Mouse (Mus musculus): ENCODE data around the gene Nfkbid. TPM values are rescaled to one million over a fixed set of nuclear protein-coding genes. Genes with fewer than 3 reads are reported as not detected.

Nfkbid gene
- polyA plus RNA-seq, 1 experiment = 0.04 TPM

DNA sequence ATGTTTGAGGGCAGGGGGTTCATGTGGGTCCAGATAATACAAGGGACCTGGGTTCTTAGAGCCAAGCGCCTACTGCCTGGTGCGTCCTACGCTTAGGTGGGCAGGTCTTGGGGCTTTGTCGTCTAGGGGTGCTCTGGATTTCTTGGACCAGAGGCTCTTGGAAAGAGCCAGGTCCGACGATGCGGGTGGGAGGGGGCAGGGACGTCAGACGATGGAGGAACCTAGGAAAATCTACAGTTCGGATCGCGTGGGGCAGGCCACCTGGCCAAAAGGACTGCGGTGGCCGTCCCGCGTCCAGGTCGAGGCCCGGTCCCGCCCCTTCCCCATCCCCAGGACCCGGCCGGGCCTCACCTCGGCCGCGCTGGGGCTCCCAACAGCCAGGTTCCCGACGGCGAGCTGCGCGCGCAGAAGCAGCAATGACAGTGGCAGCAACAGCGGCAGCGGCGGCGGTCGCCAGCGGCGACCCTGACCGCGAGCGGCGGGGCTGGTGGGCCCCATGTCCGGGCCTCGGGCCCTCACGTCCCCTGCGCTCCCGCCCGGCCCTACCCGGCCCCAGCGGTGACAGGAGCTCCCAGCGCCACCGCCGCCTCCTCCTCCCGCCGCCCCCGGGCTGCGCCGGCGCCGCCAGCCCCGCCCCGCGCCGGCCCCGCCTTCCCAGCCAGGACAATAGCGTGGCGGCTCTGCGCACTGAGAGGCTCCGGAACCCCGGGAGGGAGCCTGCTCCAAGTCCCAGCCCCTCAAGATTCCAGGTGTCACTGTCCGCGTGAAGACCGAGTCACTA is 23.6 kb downstream of the Nfkbid start, which contains the start of gene Aplp1:
Gene Aplp1 (minus strand): TSS at position 565 of the 781 bp plus-strand sequence.
- TF ChIP-seq MAX (IDR thresholded peaks at IDR 0.05) = no peak
- no peak for TF ChIP-seq CTCF (IDR thresholded peaks at IDR 0.05; ENCODE audit: control insufficient read depth, insufficient read depth, insufficient read length)
- TF ChIP-seq FOSL1 (IDR thresholded peaks at IDR 0.05; ENCODE audit: insufficient read depth, low read length, poor library complexity, severe bottlenecking) = no peak
- no peak for TF ChIP-seq MYOG (IDR thresholded peaks at IDR 0.05; ENCODE audit: control insufficient read depth, extremely low read depth, insufficient read length)
- TF ChIP-seq USF1 (IDR thresholded peaks at IDR 0.05; ENCODE audit: low read depth) = no peak
- TF ChIP-seq MYOD1 (IDR thresholded peaks at IDR 0.05; ENCODE audit: control insufficient read depth, insufficient read length, low read depth) = no peak
- no peak for TF ChIP-seq CEBPB (IDR thresholded peaks at IDR 0.05; ENCODE audit: low read depth)
- Histone ChIP-seq H3ac (ENCODE audit: control insufficient read depth, insufficient read length, low read depth) (no peak within 1 kb of the TSS), H3K79me2 (ENCODE audit: control insufficient read depth, insufficient read depth) (no peaks in the 10 kb centered on the region), H3K4me3 (ENCODE audit: insufficient read depth, poor library complexity, severe bottlenecking) (no peak within 1 kb of the TSS), H3K27me3 (ENCODE audit: control insufficient read depth, insufficient read depth, insufficient read length) (peaks cover 27% of the 10 kb centered on the region), H3K36me3 (ENCODE audit: control insufficient read depth, insufficient read depth) (no peaks in the 10 kb centered on the region), H3K79me3 (ENCODE audit: low read depth) (no peaks in the 10 kb centered on the region)

DNA sequence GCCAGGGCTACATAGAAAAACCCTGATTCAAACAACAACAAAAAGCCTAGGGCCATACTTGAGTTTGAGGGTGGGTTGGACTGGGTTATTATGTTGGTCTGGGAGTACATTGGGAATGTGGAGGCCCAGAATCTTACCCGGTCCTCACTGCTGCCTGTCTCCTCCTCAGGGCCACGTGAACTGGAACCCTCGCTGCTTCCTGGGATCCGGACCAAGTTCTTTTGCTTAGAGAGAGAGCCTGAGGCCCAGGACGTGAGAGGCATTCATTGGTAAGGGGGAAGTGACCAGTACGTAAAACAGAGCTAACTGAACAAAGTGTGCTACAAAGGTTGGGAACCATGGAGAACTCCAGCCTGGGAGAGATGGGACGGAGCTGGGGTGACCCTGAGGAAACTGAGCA is 28.7 kb downstream of the Nfkbid start:
- H3K4me3 ChIP-seq (ENCODE audit: insufficient read depth, poor library complexity, severe bottlenecking) = no peak overlapping the region
- TF ChIP-seq MYOG (IDR thresholded peaks at IDR 0.05; ENCODE audit: control insufficient read depth, extremely low read depth, insufficient read length) (no peak), MYOD1 (IDR thresholded peaks at IDR 0.05; ENCODE audit: control insufficient read depth, insufficient read length, low read depth) (no peak), MAX (IDR thresholded peaks at IDR 0.05) (no peak), USF1 (IDR thresholded peaks at IDR 0.05; ENCODE audit: low read depth) (no peak), FOSL1 (IDR thresholded peaks at IDR 0.05; ENCODE audit: insufficient read depth, low read length, poor library complexity, severe bottlenecking) (no peak), CEBPB (IDR thresholded peaks at IDR 0.05; ENCODE audit: low read depth) (no peak), CTCF (IDR thresholded peaks at IDR 0.05; ENCODE audit: control insufficient read depth, insufficient read depth, insufficient read length) (no peak)
- H3K79me3 ChIP-seq (ENCODE audit: low read depth) = no peaks in the 10 kb centered on the region
- no peaks in the 10 kb centered on the region for H3K36me3 ChIP-seq (ENCODE audit: control insufficient read depth, insufficient read depth)
- H3K27me3 ChIP-seq (ENCODE audit: control insufficient read depth, insufficient read depth, insufficient read length) = peaks cover 42% of the 10 kb centered on the region
- H3K79me2 ChIP-seq (ENCODE audit: control insufficient read depth, insufficient read depth) = no peaks in the 10 kb centered on the region
- no peak overlapping the region for H3ac ChIP-seq (ENCODE audit: control insufficient read depth, insufficient read length, low read depth)

DNA sequence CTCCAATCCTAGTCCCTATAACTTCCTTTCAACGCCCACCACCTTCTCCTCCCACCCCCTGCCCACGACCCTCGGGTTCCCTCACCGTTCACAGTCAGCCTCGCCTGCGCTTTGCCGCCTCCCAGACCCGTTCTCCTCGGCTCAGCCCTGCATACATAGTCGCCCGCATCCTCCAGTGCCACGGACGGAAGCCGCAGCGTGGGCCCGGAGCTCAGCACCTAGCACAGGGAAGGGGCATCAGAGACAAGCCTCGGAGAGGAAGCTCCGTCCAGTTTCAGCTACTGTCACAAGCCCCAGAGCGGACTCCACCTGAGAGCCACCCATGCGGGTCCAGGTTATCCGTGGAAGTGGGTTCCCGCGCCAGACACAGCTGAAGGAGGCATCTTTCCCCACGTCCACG is 31.8 kb downstream of the Nfkbid start:
- Histone ChIP-seq H3K27me3 (ENCODE audit: control insufficient read depth, insufficient read depth, insufficient read length) (peaks cover 61% of the 10 kb centered on the region), H3K4me3 (ENCODE audit: insufficient read depth, poor library complexity, severe bottlenecking) (no peak overlapping the region), H3K79me3 (ENCODE audit: low read depth) (no peaks in the 10 kb centered on the region), H3K79me2 (ENCODE audit: control insufficient read depth, insufficient read depth) (no peaks in the 10 kb centered on the region), H3ac (ENCODE audit: control insufficient read depth, insufficient read length, low read depth) (no peak overlapping the region), H3K36me3 (ENCODE audit: control insufficient read depth, insufficient read depth) (no peaks in the 10 kb centered on the region)
- no peak for TF ChIP-seq CEBPB (IDR thresholded peaks at IDR 0.05; ENCODE audit: low read depth)
- TF ChIP-seq MAX (IDR thresholded peaks at IDR 0.05) = no peak
- no peak for TF ChIP-seq MYOG (IDR thresholded peaks at IDR 0.05; ENCODE audit: control insufficient read depth, extremely low read depth, insufficient read length)
- TF ChIP-seq FOSL1 (IDR thresholded peaks at IDR 0.05; ENCODE audit: insufficient read depth, low read length, poor library complexity, severe bottlenecking) = no peak
- TF ChIP-seq MYOD1 (IDR thresholded peaks at IDR 0.05; ENCODE audit: control insufficient read depth, insufficient read length, low read depth) = no peak
- TF ChIP-seq CTCF (IDR thresholded peaks at IDR 0.05; ENCODE audit: control insufficient read depth, insufficient read depth, insufficient read length) = no peak
- no peak for TF ChIP-seq USF1 (IDR thresholded peaks at IDR 0.05; ENCODE audit: low read depth)

DNA sequence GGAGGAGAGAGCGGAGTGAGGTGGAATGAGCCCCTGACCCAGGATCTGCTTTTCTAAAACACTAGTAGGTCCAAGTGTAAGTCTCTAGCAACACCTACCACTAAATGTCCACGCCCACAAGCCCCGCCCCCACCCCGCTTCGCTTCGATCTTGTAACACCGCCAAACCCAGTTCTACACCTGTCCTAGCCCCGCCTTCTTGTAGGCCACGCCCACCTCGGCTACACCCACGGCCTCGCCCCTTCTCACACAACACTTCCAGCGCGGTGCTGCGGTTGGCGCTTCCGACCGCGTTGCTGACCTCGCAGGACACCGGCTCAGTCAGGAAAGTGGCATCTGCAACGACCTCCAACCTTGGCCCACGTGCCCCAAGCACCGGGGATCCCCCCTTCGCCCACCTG is 32.2 kb downstream of the Nfkbid start:
- H3K4me3 ChIP-seq (ENCODE audit: insufficient read depth, poor library complexity, severe bottlenecking) = no peak overlapping the region

GRCm38 (mm10) chr7:30454259-30454658 is 32.7 kb downstream of the Nfkbid start:
- H3K79me2 ChIP-seq (ENCODE audit: control insufficient read depth, insufficient read depth) = no peaks in the 10 kb centered on the region
- H3K27me3 ChIP-seq (ENCODE audit: control insufficient read depth, insufficient read depth, insufficient read length) = peaks cover 67% of the 10 kb centered on the region

More for the DNA sequence above, 32.2 kb downstream of the Nfkbid start:
- no peaks in the 10 kb centered on the region for H3K36me3 ChIP-seq (ENCODE audit: control insufficient read depth, insufficient read depth)
- no peak overlapping the region for H3ac ChIP-seq (ENCODE audit: control insufficient read depth, insufficient read length, low read depth)
- H3K79me2 ChIP-seq (ENCODE audit: control insufficient read depth, insufficient read depth) = no peaks in the 10 kb centered on the region
- no peaks in the 10 kb centered on the region for H3K79me3 ChIP-seq (ENCODE audit: low read depth)
- H3K27me3 ChIP-seq (ENCODE audit: control insufficient read depth, insufficient read depth, insufficient read length) = peaks cover 62% of the 10 kb centered on the region
- no peak for TF ChIP-seq CEBPB (IDR thresholded peaks at IDR 0.05; ENCODE audit: low read depth)
- TF ChIP-seq CTCF (IDR thresholded peaks at IDR 0.05; ENCODE audit: control insufficient read depth, insufficient read depth, insufficient read length) = no peak
- no peak for TF ChIP-seq MYOG (IDR thresholded peaks at IDR 0.05; ENCODE audit: control insufficient read depth, extremely low read depth, insufficient read length)
- TF ChIP-seq USF1 (IDR thresholded peaks at IDR 0.05; ENCODE audit: low read depth) = no peak
- no peak for TF ChIP-seq FOSL1 (IDR thresholded peaks at IDR 0.05; ENCODE audit: insufficient read depth, low read length, poor library complexity, severe bottlenecking)
- no peak for TF ChIP-seq MYOD1 (IDR thresholded peaks at IDR 0.05; ENCODE audit: control insufficient read depth, insufficient read length, low read depth)
- no peak for TF ChIP-seq MAX (IDR thresholded peaks at IDR 0.05)

More at GRCm38 (mm10) chr7:30454259-30454658, 32.7 kb downstream of the Nfkbid start:
- Histone ChIP-seq H3K4me3 (ENCODE audit: insufficient read depth, poor library complexity, severe bottlenecking) (no peak overlapping the region), H3ac (ENCODE audit: control insufficient read depth, insufficient read length, low read depth) (no peak overlapping the region), H3K79me3 (ENCODE audit: low read depth) (no peaks in the 10 kb centered on the region), H3K36me3 (ENCODE audit: control insufficient read depth, insufficient read depth) (no peaks in the 10 kb centered on the region)
- no peak for TF ChIP-seq MAX (IDR thresholded peaks at IDR 0.05)
- TF ChIP-seq CEBPB (IDR thresholded peaks at IDR 0.05; ENCODE audit: low read depth) = no peak

Data from C2C12 (cell line).